Mouse (Mus musculus) midbrain, embryonic 12.5 days (tissue): ENCODE measurements around the gene Cenpu. TPM values are rescaled to one million over a fixed set of nuclear protein-coding genes. Genes with fewer than 3 reads are reported as not detected.

Experiments
- ATAC-seq: fragments of 200-750 bp; cut with Nextera tagmentation; 2 replicates; pipeline ENCODE4 v1.8.0; 2017; ENCODE audit warnings: low read depth, moderate TSS enrichment, moderate library complexity; ENCODE audit not compliant: low FRiP score
- H3K27ac ChIP-seq: fragments of 300-500 bp; sonication (generic); replicated peaks from 2 replicates; pipeline ENCODE4 v1.5.1; 2016; ENCODE audit warnings: mild to moderate bottlenecking
- H3K27me3 ChIP-seq: fragments of 300-500 bp; sonication (generic); 2 replicates; pipeline ENCODE4 v1.6.1; 2016; ENCODE audit warnings: mild to moderate bottlenecking
- H3K36me3 ChIP-seq: fragments of 300-500 bp; sonication (generic); 2 replicates; pipeline ENCODE4 v1.6.1; 2016
- H3K4me1 ChIP-seq: fragments of 300-500 bp; sonication (generic); 2 replicates; pipeline ENCODE4 v1.6.1; 2016
- H3K4me2 ChIP-seq: fragments of 300-500 bp; sonication (generic); replicated peaks from 2 replicates; pipeline ENCODE4 v1.6.1; 2016; ENCODE audit warnings: mild to moderate bottlenecking, moderate library complexity
- H3K4me3 ChIP-seq: fragments of 300-500 bp; sonication (generic); 2 replicates; pipeline ENCODE4 v1.5.1; 2016; ENCODE audit warnings: mild to moderate bottlenecking
- H3K9ac ChIP-seq: fragments of 300-500 bp; sonication (generic); replicated peaks from 2 replicates; pipeline ENCODE4 v1.6.1; 2016; ENCODE audit warnings: mild to moderate bottlenecking, moderate library complexity
- H3K9me3 ChIP-seq: fragments of 300-500 bp; sonication (generic); 2 replicates; pipeline ENCODE4 v1.6.1; 2016; ENCODE audit warnings: mild to moderate bottlenecking
- WGBS: fragments of 180-500 bp; shearing (Covaris S2); methylation state at CpG from one replicate; pipeline ENCODE4 v1.1.7; 2016; 5-methylcytosine and 5-hydroxymethylcytosine counted together
- polyA plus RNA-seq: library from polyadenylated mRNA; unstranded; fragments of >200 nt; fragmentation: Nextera tagmentation; extraction: Ambion mirVana; gene quantifications from 2 replicates; pipeline ENCODE4 v1.2.1, GENCODE M21; 2016

Gene Cenpu
- polyA plus RNA-seq: 22.2 and 28.0 TPM in 2 replicates

DNA sequence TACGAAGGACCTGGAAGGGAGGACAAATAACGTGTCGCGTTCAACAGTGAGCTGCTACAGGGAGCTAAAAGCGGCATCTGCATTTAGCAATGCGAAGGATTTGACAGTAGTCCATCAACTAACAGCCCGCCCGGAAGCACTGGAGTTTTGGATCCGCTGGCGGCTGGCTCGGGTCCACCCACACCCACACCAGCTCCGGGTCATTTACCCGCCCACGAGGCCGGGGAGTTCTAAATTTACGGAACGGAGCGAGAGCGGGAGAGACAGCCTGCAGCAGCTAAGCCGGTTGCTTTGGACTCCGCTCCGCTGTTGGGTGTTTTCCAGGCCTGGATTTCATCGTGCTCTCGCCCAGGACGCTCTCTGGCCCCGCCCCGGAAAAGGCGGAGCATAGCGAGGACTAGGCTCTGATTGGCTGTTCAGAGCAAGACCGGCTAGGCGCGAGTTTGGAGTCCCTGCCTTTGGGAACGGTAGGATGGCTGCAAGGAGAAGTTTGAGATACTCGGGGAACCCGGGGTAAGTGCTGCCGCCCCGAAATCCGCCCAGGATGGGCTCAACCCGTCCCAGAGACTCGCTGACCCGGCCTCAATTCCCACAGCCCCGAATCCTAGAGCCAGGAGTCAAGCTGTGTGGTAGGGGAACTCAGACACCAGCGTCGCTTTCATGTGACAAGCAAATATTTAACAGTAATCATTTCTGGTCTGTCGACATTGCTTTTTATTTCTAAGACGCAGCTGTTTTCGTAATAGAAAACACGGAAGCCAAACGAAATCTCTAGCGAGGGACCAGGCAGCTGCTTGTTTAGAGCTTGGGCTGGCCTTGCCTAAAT, at the start of gene Cenpu:
TSS of gene Cenpu (plus strand) at position 414 of the 826 bp plus-strand sequence.
- H3K27ac ChIP-seq: peak within 1 kb of the TSS; percentile 73
- H3K36me3 ChIP-seq: 0 out of 2 replicates have a peak, but pooled peaks cover 4% of the 10 kb centered on the region
- ATAC-seq: peak; percentile 99
- WGBS: under 1% methylated on average over 50 of the region's 50 CpGs
- peak within 1 kb of the TSS; percentile 60 for H3K4me3 ChIP-seq
- H3K4me2 ChIP-seq: peak within 1 kb of the TSS; percentile 69
- peak within 1 kb of the TSS; percentile 61 for H3K9ac ChIP-seq
- peaks cover 10% of the 10 kb centered on the region for H3K4me1 ChIP-seq
- no peaks in the 10 kb centered on the region for H3K27me3 ChIP-seq
- no peaks in the 10 kb centered on the region for H3K9me3 ChIP-seq

DNA sequence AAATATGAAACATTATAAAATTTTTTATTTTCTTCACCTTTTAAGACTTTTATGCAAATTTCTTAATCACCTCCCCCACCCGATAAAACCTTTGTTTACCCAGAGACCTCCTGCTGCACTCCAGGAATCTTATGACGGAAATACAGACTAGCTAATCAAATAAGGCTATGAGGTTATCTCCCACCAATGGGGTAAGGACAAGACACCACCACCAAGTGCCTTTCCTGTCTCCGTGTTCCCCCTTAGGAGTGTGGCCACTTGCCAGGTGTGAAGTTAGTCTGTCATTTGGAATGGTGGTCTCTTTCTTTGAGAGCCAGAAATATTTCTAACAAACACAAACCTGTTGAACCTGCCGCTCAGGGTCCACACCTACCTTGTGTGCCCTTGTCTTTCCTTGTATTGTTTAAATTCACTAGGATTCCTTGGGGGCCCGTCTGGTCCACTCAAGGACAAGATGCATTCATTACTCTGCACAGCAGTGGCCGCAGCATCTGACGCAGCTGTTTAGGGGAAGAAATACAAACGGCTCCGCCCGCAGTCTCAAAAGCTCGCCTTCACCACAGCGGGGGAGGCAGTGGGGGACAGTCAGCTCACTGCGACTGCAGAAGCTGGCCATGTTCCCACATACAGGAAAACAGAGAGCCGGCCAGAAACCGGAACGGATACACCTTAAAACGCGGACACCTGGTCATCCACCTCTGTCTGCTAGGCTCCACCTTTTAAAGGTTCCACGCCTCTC, 49.3 kb upstream of the Cenpu start:
- Histone ChIP-seq H3K36me3 (no peaks in the 10 kb centered on the region), H3K9ac (no peak overlapping the region), H3K9me3 (no peaks in the 10 kb centered on the region), H3K27me3 (peaks cover 7% of the 10 kb centered on the region; the same call in 1 of the 2 replicates), H3K4me2 (peak overlapping the region; percentile 45), H3K4me1 (peaks cover 14% of the 10 kb centered on the region), H3K4me3 (peak overlapping the region; percentile 33), H3K27ac (no peak overlapping the region)
- ATAC-seq: no peak
- 20% methylated on average over 19 of the region's 19 CpGs for WGBS

DNA sequence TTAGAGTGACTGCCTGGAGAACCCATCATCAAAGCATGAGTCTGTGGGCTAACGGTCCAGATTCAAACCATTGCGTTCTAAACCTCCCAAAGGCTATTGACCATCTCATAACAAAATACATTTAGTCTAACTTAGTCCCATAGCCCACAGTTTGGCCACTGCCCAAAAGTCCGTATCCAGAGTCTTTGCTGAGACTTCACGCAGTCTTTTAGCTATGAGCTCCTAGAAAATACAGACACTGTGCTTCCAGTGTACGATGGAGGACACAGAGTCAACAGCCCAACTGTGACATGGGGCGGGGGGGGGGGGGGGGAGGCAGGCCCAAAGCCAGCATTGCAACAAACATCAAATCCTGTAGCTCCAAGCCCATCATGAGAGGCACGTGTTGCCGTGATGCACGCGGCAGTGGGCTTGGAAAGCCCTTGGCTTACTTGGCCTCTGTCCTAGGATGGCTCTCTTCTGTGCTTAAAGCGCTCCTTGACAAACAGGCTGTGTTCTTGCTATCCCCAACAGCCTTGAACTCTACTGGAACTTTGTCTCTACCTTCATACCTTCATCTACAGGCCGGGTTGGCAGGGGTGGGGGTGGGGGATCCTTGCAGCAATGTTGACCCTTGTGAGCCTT, 48.6 kb upstream of the Cenpu start:
- H3K4me1 ChIP-seq: peaks cover 14% of the 10 kb centered on the region
- H3K9ac ChIP-seq: no peak overlapping the region
- H3K9me3 ChIP-seq: no peaks in the 10 kb centered on the region
- no peaks in the 10 kb centered on the region for H3K36me3 ChIP-seq
- peaks cover 7% of the 10 kb centered on the region; the same call in 1 of the 2 replicates for H3K27me3 ChIP-seq
- H3K4me3 ChIP-seq: peak overlapping the region; percentile 33
- H3K27ac ChIP-seq: no peak overlapping the region
- 83% methylated on average over 11 of the region's 12 CpGs for WGBS
- H3K4me2 ChIP-seq: peak overlapping the region; percentile 45
- ATAC-seq: no peak

DNA sequence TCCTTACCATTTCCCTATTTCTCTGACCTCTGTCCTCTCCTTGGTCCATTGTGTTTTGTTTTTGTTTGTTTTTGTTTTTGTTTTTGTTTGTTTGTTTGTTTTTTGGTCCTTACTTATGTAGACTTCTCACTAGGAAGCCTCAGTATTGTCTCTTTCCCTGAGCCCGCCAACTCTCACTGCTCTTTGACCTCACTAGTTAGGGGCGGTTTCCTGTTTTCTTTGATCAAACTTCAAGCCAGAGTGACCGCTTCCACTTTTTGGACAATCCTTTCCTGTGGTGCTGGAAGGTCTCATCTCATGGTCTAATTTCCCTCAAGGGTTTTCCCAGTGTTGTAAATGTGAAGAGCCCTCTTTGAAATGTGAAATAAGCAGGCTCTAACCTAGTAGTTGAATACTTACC, 47.6 kb upstream of the Cenpu start:
- no peak overlapping the region for H3K27ac ChIP-seq
- no peak overlapping the region for H3K4me3 ChIP-seq
- WGBS: 62% methylated on average over 3 of the region's 3 CpGs
- ATAC-seq: no peak
- no peak overlapping the region for H3K4me2 ChIP-seq
- H3K4me1 ChIP-seq: peaks cover 12% of the 10 kb centered on the region
- H3K9ac ChIP-seq: no peak overlapping the region
- H3K27me3 ChIP-seq: peaks cover 7% of the 10 kb centered on the region; the same call in 1 of the 2 replicates
- no peaks in the 10 kb centered on the region for H3K36me3 ChIP-seq
- no peaks in the 10 kb centered on the region for H3K9me3 ChIP-seq

- ATAC-seq: no peak
- 87% methylated on average over 14 of the region's 14 CpGs for WGBS
- Histone ChIP-seq H3K27ac (no peak overlapping the region), H3K9ac (no peak overlapping the region), H3K4me2 (no peak overlapping the region), H3K4me3 (no peak overlapping the region), H3K9me3 (no peaks in the 10 kb centered on the region), H3K4me1 (no peaks in the 10 kb centered on the region), H3K36me3 (no peaks in the 10 kb centered on the region), H3K27me3 (no peaks in the 10 kb centered on the region)
These were observed 43.1 kb upstream of the Cenpu start for GRCm38 (mm10) chr8:46508488-46509395.

DNA sequence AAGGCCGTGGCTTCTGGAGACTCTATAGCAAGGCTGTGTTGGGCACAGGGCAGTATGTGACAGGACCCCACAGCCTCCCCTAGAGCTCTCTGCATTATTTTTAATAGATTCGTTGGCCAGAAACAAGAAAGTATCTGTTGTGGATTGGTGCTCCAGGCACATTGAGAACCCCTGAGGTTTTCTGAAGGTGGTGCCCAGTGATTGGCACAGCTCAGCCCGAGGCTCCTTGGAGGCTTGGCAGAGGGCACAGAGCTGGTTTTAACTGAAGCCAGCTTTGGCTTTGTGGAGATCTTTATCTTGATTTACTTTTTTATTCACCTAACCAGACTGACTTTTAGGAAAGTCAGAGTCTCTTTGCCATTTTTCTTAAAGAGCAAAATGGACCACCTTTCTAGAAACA, 42.4 kb upstream of the Cenpu start:
- Histone ChIP-seq H3K27ac (no peak overlapping the region), H3K27me3 (no peaks in the 10 kb centered on the region), H3K4me2 (no peak overlapping the region), H3K4me1 (no peaks in the 10 kb centered on the region), H3K36me3 (no peaks in the 10 kb centered on the region), H3K9me3 (no peaks in the 10 kb centered on the region), H3K4me3 (no peak overlapping the region), H3K9ac (no peak overlapping the region)
- 87% methylated on average over 3 of the region's 3 CpGs for WGBS
- ATAC-seq: no peak

- no peaks in the 10 kb centered on the region for H3K36me3 ChIP-seq
- 86% methylated on average over 9 of the region's 9 CpGs for WGBS
- H3K9me3 ChIP-seq: no peaks in the 10 kb centered on the region
- no peak for ATAC-seq
- H3K27me3 ChIP-seq: no peaks in the 10 kb centered on the region
- no peak overlapping the region for H3K4me2 ChIP-seq
- no peak overlapping the region for H3K4me3 ChIP-seq
- H3K4me1 ChIP-seq: no peaks in the 10 kb centered on the region
- no peak overlapping the region for H3K9ac ChIP-seq
- H3K27ac ChIP-seq: no peak overlapping the region
These were observed 40.5 kb upstream of the Cenpu start for GRCm38 (mm10) chr8:46511336-46511735.

GRCm38 (mm10) chr8:46512538-46512937, 39.3 kb upstream of the Cenpu start:
- Histone ChIP-seq H3K4me1 (no peaks in the 10 kb centered on the region), H3K9ac (no peak overlapping the region), H3K27ac (no peak overlapping the region), H3K36me3 (no peaks in the 10 kb centered on the region), H3K4me2 (no peak overlapping the region), H3K27me3 (no peaks in the 10 kb centered on the region), H3K9me3 (no peaks in the 10 kb centered on the region), H3K4me3 (no peak overlapping the region)
- no peak for ATAC-seq
- whole genome bisulfite sequencing: 74% methylated on average over 8 of the region's 8 CpGs

GRCm38 (mm10) chr8:46514027-46514426, 37.8 kb upstream of the Cenpu start:
- Histone ChIP-seq H3K36me3 (no peaks in the 10 kb centered on the region), H3K9me3 (no peaks in the 10 kb centered on the region), H3K4me1 (no peaks in the 10 kb centered on the region), H3K4me3 (no peak overlapping the region), H3K27ac (no peak overlapping the region), H3K27me3 (no peaks in the 10 kb centered on the region), H3K9ac (no peak overlapping the region), H3K4me2 (no peak overlapping the region)
- WGBS: 100% methylated on average over 1 of the region's 1 CpGs
- ATAC-seq: no peak

DNA sequence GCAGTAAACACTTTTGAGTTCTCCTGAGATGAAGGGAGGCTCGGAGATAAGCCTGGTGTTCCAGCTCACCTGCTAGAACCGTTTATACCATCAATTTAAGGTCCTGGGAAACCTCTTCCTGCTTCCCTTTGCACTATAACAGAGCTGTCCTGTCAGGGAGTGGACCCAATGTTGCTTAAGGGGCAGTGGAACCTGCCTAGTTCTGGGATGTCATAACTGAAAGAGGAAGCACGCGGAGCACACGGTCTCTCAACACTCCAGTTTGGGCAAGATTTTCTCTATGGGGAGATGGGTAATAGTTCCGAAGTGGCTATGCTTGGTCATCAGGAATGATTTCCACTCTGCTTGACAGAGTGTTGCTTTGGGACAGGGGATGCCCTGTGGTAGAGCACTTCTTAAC, 31.2 kb upstream of the Cenpu start:
- Histone ChIP-seq H3K4me1 (no peaks in the 10 kb centered on the region), H3K9me3 (no peaks in the 10 kb centered on the region), H3K27me3 (no peaks in the 10 kb centered on the region), H3K27ac (no peak overlapping the region), H3K4me3 (no peak overlapping the region), H3K4me2 (no peak overlapping the region), H3K9ac (no peak overlapping the region), H3K36me3 (no peaks in the 10 kb centered on the region)
- no peak for ATAC-seq
- 94% methylated on average over 6 of the region's 6 CpGs for WGBS

DNA sequence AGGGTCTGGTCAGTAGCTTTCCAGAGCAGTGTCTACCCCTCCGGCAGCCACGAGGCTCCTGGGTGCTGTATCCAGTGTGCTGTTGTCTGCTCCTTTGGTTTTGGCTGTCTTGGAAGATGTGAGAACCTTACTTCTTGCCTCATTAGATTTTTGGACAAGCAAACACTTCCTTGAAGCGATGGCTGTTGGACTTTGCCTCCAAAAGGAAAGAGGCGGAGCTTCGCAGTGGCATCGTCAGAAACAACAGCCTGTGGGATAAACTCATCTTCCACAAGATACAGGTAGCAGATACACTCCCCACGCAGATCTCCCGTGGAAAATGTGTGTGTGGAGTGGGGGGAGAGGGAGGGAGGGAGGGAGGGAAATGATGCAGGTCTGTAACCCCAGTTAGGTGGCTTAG, 25.7 kb upstream of the Cenpu start:
- 88% methylated on average over 8 of the region's 8 CpGs for WGBS
- no peak for ATAC-seq
- H3K4me2 ChIP-seq: no peak overlapping the region
- H3K36me3 ChIP-seq: no peaks in the 10 kb centered on the region
- H3K9ac ChIP-seq: no peak overlapping the region
- H3K27me3 ChIP-seq: no peaks in the 10 kb centered on the region
- no peaks in the 10 kb centered on the region for H3K9me3 ChIP-seq
- no peak overlapping the region for H3K27ac ChIP-seq
- no peak overlapping the region for H3K4me3 ChIP-seq
- 0 out of 2 replicates have a peak, but pooled peaks cover 6% of the 10 kb centered on the region for H3K4me1 ChIP-seq
